Mouse (Mus musculus): Measurements from ENCODE around the gene Cpne6. TPM values are rescaled to one million over a fixed set of nuclear protein-coding genes. Genes with fewer than 3 reads are reported as not detected.

The Cpne6 gene
- polyA plus RNA-seq (2011; ENCODE audit: insufficient read depth, insufficient read length, low replicate concordance, missing spikeins): not detected in 2 replicates

- Histone ChIP-seq H3K4me1 (ENCODE audit: control insufficient read depth, insufficient read depth, low read length) (no peaks in the 10 kb centered on the region), H3K27ac (ENCODE audit: control insufficient read depth, insufficient read depth, low read depth, low read length, poor library complexity) (no peak within 1 kb of the TSS), H3K4me3 (replicated peaks; ENCODE audit: control insufficient read depth, low read depth, low read length) (no peak within 1 kb of the TSS)
- TF ChIP-seq CTCF (IDR thresholded peaks at IDR 0.05; ENCODE audit: control insufficient read depth, insufficient read depth, low read length) (no peak), POLR2A (IDR thresholded peaks at IDR 0.05; ENCODE audit: borderline replicate concordance, control insufficient read depth, low read depth, low read length) (no peak)
- 71% methylated on average over 22 of the region's 22 CpGs for WGBS
These were observed at the start of gene Cpne6 for GRCm38 (mm10) chr14:55510125-55510731. TSS of gene Cpne6 (plus strand) at chr14:55510445.

GRCm38 (mm10) chr14:55461757-55462156 lies 48.5 kb upstream of the Cpne6 start:
- TF ChIP-seq CTCF (IDR thresholded peaks at IDR 0.05; ENCODE audit: control insufficient read depth, insufficient read depth, low read length) (no peak), POLR2A (IDR thresholded peaks at IDR 0.05; ENCODE audit: borderline replicate concordance, control insufficient read depth, low read depth, low read length) (no peak)

GRCm38 (mm10) chr14:55466481-55466880 lies 43.8 kb upstream of the Cpne6 start:
- TF ChIP-seq CTCF (IDR thresholded peaks at IDR 0.05; ENCODE audit: control insufficient read depth, insufficient read depth, low read length) (no peak), POLR2A (IDR thresholded peaks at IDR 0.05; ENCODE audit: borderline replicate concordance, control insufficient read depth, low read depth, low read length) (no peak)
- no peaks in the 10 kb centered on the region for H3K4me1 ChIP-seq (ENCODE audit: control insufficient read depth, insufficient read depth, low read length)
- WGBS: 68% methylated on average over 4 of the region's 4 CpGs
- no peak overlapping the region for H3K4me3 ChIP-seq (replicated peaks; ENCODE audit: control insufficient read depth, low read depth, low read length)
- H3K27ac ChIP-seq (ENCODE audit: control insufficient read depth, insufficient read depth, low read depth, low read length, poor library complexity): no peak overlapping the region

More at GRCm38 (mm10) chr14:55461757-55462156, 48.5 kb upstream of the Cpne6 start:
- Histone ChIP-seq H3K27ac (ENCODE audit: control insufficient read depth, insufficient read depth, low read depth, low read length, poor library complexity) (no peak overlapping the region), H3K4me3 (replicated peaks; ENCODE audit: control insufficient read depth, low read depth, low read length) (no peak overlapping the region), H3K4me1 (ENCODE audit: control insufficient read depth, insufficient read depth, low read length) (no peaks in the 10 kb centered on the region)
- 75% methylated on average over 4 of the region's 4 CpGs for WGBS

GRCm38 (mm10) chr14:55467108-55467507 lies 43.1 kb upstream of the Cpne6 start:
- H3K4me1 ChIP-seq (ENCODE audit: control insufficient read depth, insufficient read depth, low read length): no peaks in the 10 kb centered on the region
- H3K27ac ChIP-seq (ENCODE audit: control insufficient read depth, insufficient read depth, low read depth, low read length, poor library complexity): no peak overlapping the region
- 72% methylated on average over 7 of the region's 7 CpGs for WGBS
- no peak overlapping the region for H3K4me3 ChIP-seq (replicated peaks; ENCODE audit: control insufficient read depth, low read depth, low read length)
- TF ChIP-seq CTCF (IDR thresholded peaks at IDR 0.05; ENCODE audit: control insufficient read depth, insufficient read depth, low read length): no peak
- no peak for TF ChIP-seq POLR2A (IDR thresholded peaks at IDR 0.05; ENCODE audit: borderline replicate concordance, control insufficient read depth, low read depth, low read length)

GRCm38 (mm10) chr14:55468301-55468741 lies 41.9 kb upstream of the Cpne6 start:
- no peak for TF ChIP-seq CTCF (IDR thresholded peaks at IDR 0.05; ENCODE audit: control insufficient read depth, insufficient read depth, low read length)
- no peak for TF ChIP-seq POLR2A (IDR thresholded peaks at IDR 0.05; ENCODE audit: borderline replicate concordance, control insufficient read depth, low read depth, low read length)
- H3K27ac ChIP-seq (ENCODE audit: control insufficient read depth, insufficient read depth, low read depth, low read length, poor library complexity): no peak overlapping the region
- no peaks in the 10 kb centered on the region for H3K4me1 ChIP-seq (ENCODE audit: control insufficient read depth, insufficient read depth, low read length)
- 61% methylated on average over 2 of the region's 2 CpGs for whole genome bisulfite sequencing
- no peak overlapping the region for H3K4me3 ChIP-seq (replicated peaks; ENCODE audit: control insufficient read depth, low read depth, low read length)

- 83% methylated on average over 2 of the region's 2 CpGs for WGBS
- H3K4me3 ChIP-seq (replicated peaks; ENCODE audit: control insufficient read depth, low read depth, low read length): no peak overlapping the region
- H3K4me1 ChIP-seq (ENCODE audit: control insufficient read depth, insufficient read depth, low read length): no peaks in the 10 kb centered on the region
- no peak for TF ChIP-seq CTCF (IDR thresholded peaks at IDR 0.05; ENCODE audit: control insufficient read depth, insufficient read depth, low read length)
- TF ChIP-seq POLR2A (IDR thresholded peaks at IDR 0.05; ENCODE audit: borderline replicate concordance, control insufficient read depth, low read depth, low read length): no peak
- H3K27ac ChIP-seq (ENCODE audit: control insufficient read depth, insufficient read depth, low read depth, low read length, poor library complexity): no peak overlapping the region
These were observed 41.2 kb upstream of the Cpne6 start for GRCm38 (mm10) chr14:55469041-55469440.

- no peaks in the 10 kb centered on the region for H3K4me1 ChIP-seq (ENCODE audit: control insufficient read depth, insufficient read depth, low read length)
- TF ChIP-seq POLR2A (IDR thresholded peaks at IDR 0.05; ENCODE audit: borderline replicate concordance, control insufficient read depth, low read depth, low read length) (no peak), CTCF (IDR thresholded peaks at IDR 0.05; ENCODE audit: control insufficient read depth, insufficient read depth, low read length) (no peak)
- 82% methylated on average over 6 of the region's 6 CpGs for WGBS
- no peak overlapping the region for H3K27ac ChIP-seq (ENCODE audit: control insufficient read depth, insufficient read depth, low read depth, low read length, poor library complexity)
- H3K4me3 ChIP-seq (replicated peaks; ENCODE audit: control insufficient read depth, low read depth, low read length): no peak overlapping the region
These were observed 40.4 kb upstream of the Cpne6 start for GRCm38 (mm10) chr14:55469821-55470220.

GRCm38 (mm10) chr14:55470806-55471205 lies 39.4 kb upstream of the Cpne6 start:
- WGBS: 5% methylated on average over 10 of the region's 10 CpGs
- no peak for TF ChIP-seq CTCF (IDR thresholded peaks at IDR 0.05; ENCODE audit: control insufficient read depth, insufficient read depth, low read length)
- no peak for TF ChIP-seq POLR2A (IDR thresholded peaks at IDR 0.05; ENCODE audit: borderline replicate concordance, control insufficient read depth, low read depth, low read length)
- Histone ChIP-seq H3K4me1 (ENCODE audit: control insufficient read depth, insufficient read depth, low read length) (no peaks in the 10 kb centered on the region), H3K27ac (ENCODE audit: control insufficient read depth, insufficient read depth, low read depth, low read length, poor library complexity) (no peak overlapping the region), H3K4me3 (replicated peaks; ENCODE audit: control insufficient read depth, low read depth, low read length) (no peak overlapping the region)

Measured in bone marrow, adult 2 months (tissue).